Mouse (Mus musculus) heart, postnatal 0 days (tissue): Measurements from ENCODE around the gene 3110009E18Rik. TPM values are rescaled to one million over a fixed set of nuclear protein-coding genes. Genes with fewer than 3 reads are reported as not detected.

Source experiments
- ATAC-seq: fragments of 200-750 bp; cut with Nextera tagmentation; 2 replicates; pipeline ENCODE4 v1.8.0; 2017; ENCODE audit warnings: low read depth, moderate number of reproducible peaks, moderate library complexity; ENCODE audit not compliant: insufficient read depth
- DNase-seq: peaks from one replicate; pipeline ENCODE4 v3.0.0-alpha.2; 2016; ENCODE audit warnings: low spot score
- H3K27ac ChIP-seq: fragments of 300-500 bp; sonication (generic); 2 replicates; pipeline ENCODE4 v1.5.1; 2014; ENCODE audit warnings: low read depth, mild to moderate bottlenecking
- H3K27me3 ChIP-seq: fragments of 300-500 bp; sonication (generic); 2 replicates; pipeline ENCODE4 v1.6.1; 2014; ENCODE audit warnings: low read length, mixed read lengths; ENCODE audit not compliant: control insufficient read depth, insufficient read depth
- H3K36me3 ChIP-seq: fragments of 300-500 bp; sonication (generic); replicated peaks from 2 replicates; pipeline ENCODE4 v1.6.1; 2014; ENCODE audit warnings: low read length, mixed read lengths; ENCODE audit not compliant: control insufficient read depth, insufficient read depth
- H3K4me1 ChIP-seq: fragments of 300-500 bp; sonication (generic); 2 replicates; pipeline ENCODE4 v1.6.1; 2014; ENCODE audit warnings: antibody characterized with exemption; ENCODE audit not compliant: control insufficient read depth, insufficient read depth
- H3K4me2 ChIP-seq: fragments of 300-500 bp; sonication (generic); 2 replicates; pipeline ENCODE4 v1.6.1; 2014; ENCODE audit warnings: low read depth, mild to moderate bottlenecking, low read length, moderate library complexity
- H3K4me3 ChIP-seq: fragments of 300-500 bp; sonication (generic); 2 replicates; pipeline ENCODE4 v1.5.1; 2014; ENCODE audit warnings: low read depth, low read length
- H3K9ac ChIP-seq: fragments of 300-500 bp; sonication (generic); replicated peaks from 2 replicates; pipeline ENCODE4 v1.6.1; 2014; ENCODE audit warnings: low read depth, low read length, mixed read lengths
- H3K9me3 ChIP-seq: fragments of 300-500 bp; sonication (generic); replicated peaks from 2 replicates; pipeline ENCODE4 v1.6.1; 2016; ENCODE audit warnings: low read length; ENCODE audit not compliant: control insufficient read depth
- CTCF ChIP-seq: IDR thresholded peaks from 2 replicates; pipeline ENCODE4 v1.5.1; 2016; ENCODE audit warnings: antibody characterized with exemption, control low read depth, low read depth
- EP300 ChIP-seq: IDR thresholded peaks from 2 replicates; pipeline ENCODE4 v1.6.1; 2016; ENCODE audit warnings: antibody characterized with exemption, low read depth
- WGBS: fragments of 180-500 bp; shearing (Covaris S2); extraction: QIAGEN DNeasy Blood & Tissue Kit; methylation state at CpG from one replicate; pipeline ENCODE4 v1.1.7; 2014; 5-methylcytosine and 5-hydroxymethylcytosine counted together
- polyA plus RNA-seq: library from polyadenylated mRNA; unstranded; fragments of >200 nt; fragmentation: Nextera tagmentation; extraction: Ambion mirVana; gene quantifications from 2 replicates; pipeline ENCODE4 v1.2.1, GENCODE M21; 2015
- total RNA-seq: library from RNA; depleted of rRNA; stranded (reverse); fragments of >200 nt; gene quantifications from 2 replicates; pipeline ENCODE4 v1.2.3, GENCODE M21; 2014; ENCODE audit warnings: low replicate concordance

3110009E18Rik gene
- total and polyA plus RNA-seq, 2 experiments from 2014 or later, result 11.3 to 11.5 TPM

- H3K9ac ChIP-seq, result no peak overlapping the region
- H3K27ac ChIP-seq, result no peak overlapping the region
- TF ChIP-seq CTCF (no peak), EP300 (no peak)
- H3K9me3 ChIP-seq, result no peaks in the 10 kb centered on the region
- 96% methylated on average over 8 of the region's 8 CpGs for WGBS
- ATAC-seq, result no peak
- no peak for DNase-seq
- no peak overlapping the region for H3K4me2 ChIP-seq
- no peaks in the 10 kb centered on the region for H3K36me3 ChIP-seq
- no peak overlapping the region for H3K4me3 ChIP-seq
- peaks cover 12% of the 10 kb centered on the region for H3K4me1 ChIP-seq
- no peaks in the 10 kb centered on the region for H3K27me3 ChIP-seq
These were observed 56.2 kb downstream of the 3110009E18Rik start for GRCm38 (mm10) chr1:120177141-120177540.

GRCm38 (mm10) chr1:120186204-120186603, 65.2 kb downstream of the 3110009E18Rik start:
- 55% methylated on average over 6 of the region's 6 CpGs for WGBS
- Histone ChIP-seq H3K27ac (no peak overlapping the region), H3K27me3 (no peaks in the 10 kb centered on the region), H3K9me3 (no peaks in the 10 kb centered on the region), H3K36me3 (no peaks in the 10 kb centered on the region), H3K4me1 (no peaks in the 10 kb centered on the region), H3K4me2 (no peak overlapping the region), H3K4me3 (no peak overlapping the region), H3K9ac (no peak overlapping the region)
- DNase-seq (no peak), ATAC-seq (no peak)
- no peak for TF ChIP-seq EP300
- no peak for TF ChIP-seq CTCF

- no peaks in the 10 kb centered on the region for H3K4me1 ChIP-seq
- 64% methylated on average over 9 of the region's 9 CpGs for WGBS
- no peaks in the 10 kb centered on the region for H3K27me3 ChIP-seq
- H3K9ac ChIP-seq, result no peak overlapping the region
- H3K9me3 ChIP-seq, result no peaks in the 10 kb centered on the region
- TF ChIP-seq CTCF (no peak), EP300 (no peak)
- DNase-seq (no peak), ATAC-seq (no peak)
- H3K4me2 ChIP-seq, result no peak overlapping the region
- H3K4me3 ChIP-seq, result no peak overlapping the region
- H3K36me3 ChIP-seq, result no peaks in the 10 kb centered on the region
- H3K27ac ChIP-seq, result no peak overlapping the region
These were observed 65.7 kb downstream of the 3110009E18Rik start for GRCm38 (mm10) chr1:120186655-120187054.

DNA sequence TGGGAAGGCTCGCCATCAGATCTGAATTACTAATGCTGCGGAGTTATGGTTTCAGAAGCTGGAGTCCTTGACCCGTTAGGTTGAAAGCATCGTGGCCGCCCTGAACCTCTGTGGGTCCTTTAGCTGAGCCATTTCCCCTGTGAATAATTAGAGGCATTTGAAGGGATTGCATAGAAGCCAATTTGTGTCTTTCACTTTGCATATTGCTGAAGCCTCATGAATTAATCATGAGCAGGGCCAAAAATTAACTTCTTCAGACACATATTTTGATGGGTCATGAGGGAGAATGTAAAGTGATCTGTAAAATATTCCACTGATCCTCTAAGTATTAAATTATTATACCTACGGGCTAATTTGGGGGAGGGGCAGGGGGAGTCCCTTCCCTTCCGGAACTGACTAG, 66.1 kb downstream of the 3110009E18Rik start:
- TF ChIP-seq CTCF, result no peak
- no peaks in the 10 kb centered on the region for H3K9me3 ChIP-seq
- DNase-seq, result no peak
- no peaks in the 10 kb centered on the region for H3K27me3 ChIP-seq
- H3K4me2 ChIP-seq, result no peak overlapping the region
- no peak overlapping the region for H3K27ac ChIP-seq
- no peak for ATAC-seq
- H3K4me1 ChIP-seq, result no peaks in the 10 kb centered on the region
- H3K9ac ChIP-seq, result no peak overlapping the region
- H3K4me3 ChIP-seq, result no peak overlapping the region
- 78% methylated on average over 7 of the region's 7 CpGs for WGBS
- no peaks in the 10 kb centered on the region for H3K36me3 ChIP-seq

GRCm38 (mm10) chr1:120189206-120189605, 68.2 kb downstream of the 3110009E18Rik start:
- Histone ChIP-seq H3K36me3 (no peaks in the 10 kb centered on the region), H3K27ac (no peak overlapping the region), H3K4me2 (no peak overlapping the region), H3K9me3 (no peaks in the 10 kb centered on the region), H3K9ac (no peak overlapping the region), H3K4me3 (no peak overlapping the region), H3K4me1 (no peaks in the 10 kb centered on the region), H3K27me3 (no peaks in the 10 kb centered on the region)
- WGBS, result 91% methylated on average over 6 of the region's 6 CpGs
- TF ChIP-seq EP300 (no peak), CTCF (no peak)
- ATAC-seq (no peak), DNase-seq (no peak)

- 84% methylated on average over 2 of the region's 2 CpGs for WGBS
- Histone ChIP-seq H3K4me1 (no peaks in the 10 kb centered on the region), H3K36me3 (no peaks in the 10 kb centered on the region), H3K27ac (no peak overlapping the region), H3K27me3 (no peaks in the 10 kb centered on the region), H3K9ac (no peak overlapping the region), H3K4me2 (no peak overlapping the region), H3K9me3 (no peaks in the 10 kb centered on the region), H3K4me3 (no peak overlapping the region)
- TF ChIP-seq EP300 (no peak), CTCF (no peak)
- no peak for ATAC-seq
- DNase-seq, result no peak
These were observed 69.3 kb downstream of the 3110009E18Rik start for GRCm38 (mm10) chr1:120190300-120190699.
